Comparison of ENCODE assay signal across 8 mouse cellular contexts in genomic region chr8:83697374-83698220, GRCm38 (mm10). TPM values are rescaled to one million over a fixed set of nuclear protein-coding genes. Genes with fewer than 3 reads are reported as not detected.
A peak's percentile ranks its signal among the peaks of the same experiment; 100 is the strongest.
DNase-seq lines count a peak whose midpoint lies in the region; ATAC-seq and TF ChIP-seq lines count a peak whose summit lies in the region.

No protein-coding gene starts in this region.

- H3K9ac ChIP-seq in embryonic facial prominence, embryonic 12.5 days, result peak overlapping the region; percentile 92
- peak overlapping the region; percentile 98 for H3K9ac ChIP-seq in heart, embryonic 16.5 days (ENCODE audit: low read length)

- H3K4me3 ChIP-seq in left cerebral cortex, adult 2 months, result peak overlapping the region; percentile 97
- H3K4me3 ChIP-seq in embryonic facial prominence, embryonic 12.5 days, result peak overlapping the region; percentile 87
- peak overlapping the region; percentile 90 for H3K4me3 ChIP-seq in heart, embryonic 16.5 days (ENCODE audit: low read length)

- no peak for TF ChIP-seq CTCF in left cerebral cortex, adult 2 months (IDR thresholded peaks at IDR 0.05)

- intact Hi-C loops in left cerebral cortex, adult 2 months (cut with DNase I), result loop anchor here (2.0 kb wide), 2 partner anchors 23 to 35 kb away; no protein-coding TSS in a partner anchor

- ATAC-seq in embryonic facial prominence, embryonic 12.5 days (ENCODE audit: insufficient number of reproducible peaks, insufficient read depth, low FRiP score, low TSS enrichment), result peak; percentile 10; the same call in 1 of the 2 replicates
- no peak; the same call in 1 of the 2 replicates for ATAC-seq in heart, embryonic 16.5 days (replicated peaks; ENCODE audit: extremely low read depth, insufficient read depth, low FRiP score)
- ATAC-seq in megakaryocyte, adult 5-6 weeks (ENCODE audit: poor library complexity, severe bottlenecking), result peak; percentile 11; the same call in 1 of the 2 replicates

- peak overlapping the region; percentile 95 for H3K4me2 ChIP-seq in embryonic facial prominence, embryonic 12.5 days (replicated peaks)
- H3K4me2 ChIP-seq in heart, embryonic 16.5 days (ENCODE audit: low read depth, low read length), result peak overlapping the region; percentile 95

- DNase-seq in left cerebral cortex, adult 2 months (ENCODE audit: extremely low spot score in 1 of 2, low spot score in 2 of 2), result no peak
- DNase-seq in left cerebral cortex, adult 18-20 months (ENCODE audit: low spot score in 2 of 2), result no peak
- DNase-seq in kidney, postnatal 14 days, result peak; percentile 81
- peak; percentile 18 for DNase-seq in thymus, postnatal 25 days
- no peak for DNase-seq in layer of hippocampus, postnatal 25 days (ENCODE audit: extremely low spot score in 1 of 2, low spot score in 1 of 2)

- 39% methylated on average over 19 of the region's 19 CpGs for WGBS in embryonic facial prominence, embryonic 12.5 days
- WGBS in heart, embryonic 16.5 days, result 36% methylated on average over 19 of the region's 19 CpGs

- no peaks in the 10 kb centered on the region for H3K9me3 ChIP-seq in embryonic facial prominence, embryonic 12.5 days
- H3K9me3 ChIP-seq in heart, embryonic 16.5 days (replicated peaks; ENCODE audit: control insufficient read depth, low read length), result no peaks in the 10 kb centered on the region

- H3K4me1 ChIP-seq in embryonic facial prominence, embryonic 12.5 days, result peaks cover 30% of the 10 kb centered on the region
- H3K4me1 ChIP-seq in heart, embryonic 16.5 days (ENCODE audit: control insufficient read depth, insufficient read depth, low read length), result peaks cover 35% of the 10 kb centered on the region

- no peaks in the 10 kb centered on the region for H3K27me3 ChIP-seq in embryonic facial prominence, embryonic 12.5 days
- no peaks in the 10 kb centered on the region for H3K27me3 ChIP-seq in heart, embryonic 16.5 days (ENCODE audit: control insufficient read depth, insufficient read depth, low read length)

- H3K36me3 ChIP-seq in embryonic facial prominence, embryonic 12.5 days, result peaks cover under 1% of the 10 kb centered on the region; the same call in 1 of the 2 replicates
- peaks cover under 1% of the 10 kb centered on the region; the same call in 1 of the 2 replicates for H3K36me3 ChIP-seq in heart, embryonic 16.5 days (ENCODE audit: control insufficient read depth, insufficient read depth)

- peak overlapping the region; percentile 97 for H3K27ac ChIP-seq in left cerebral cortex, adult 2 months
- 0 out of 2 replicates have a peak overlapping the region, but pooled peaks have one; percentile 50 for H3K27ac ChIP-seq in embryonic facial prominence, embryonic 12.5 days
- H3K27ac ChIP-seq in heart, embryonic 16.5 days (ENCODE audit: low read length), result peak overlapping the region; percentile 87

RNA-seq across cellular contexts. Expression of gene Pkn1, which starts 1.4 kb away (rescaled TPM):
- 10 to 100 TPM; 60.9 to 65.6 TPM for total RNA-seq in left cerebral cortex, adult 2 months (2021)
- 10 to 100 TPM; 53.9 to 65.2 TPM for total RNA-seq in left cerebral cortex, adult 18-20 months (2021)
- polyA plus RNA-seq in embryonic facial prominence, embryonic 12.5 days (2016; fragmentation: Nextera tagmentation; extraction: Ambion mirVana), result 35.1 and 36.1 TPM in 2 replicates
- polyA plus RNA-seq in heart, embryonic 16.5 days (2015; fragmentation: Nextera tagmentation; extraction: Ambion mirVana), result 17.5 and 20.2 TPM in 2 replicates
- total RNA-seq in megakaryocyte, adult 5-6 weeks (2015), result 53.3 and 55.4 TPM in 2 replicates
- total RNA-seq in megakaryocyte, adult 5-6 weeks (2017), result 103 and 110 TPM in 2 replicates
- 10 to 100 TPM; 42.2 to 57.6 TPM for total RNA-seq in layer of hippocampus, postnatal 25 days (2021)

RNA-seq across cellular contexts. Expression of gene Ddx39, which starts 17.4 kb away (rescaled TPM):
- 10 to 100 TPM; 19.9 to 20.2 TPM for total RNA-seq in left cerebral cortex, adult 2 months (2021)
- 10 to 100 TPM; 14.6 to 19.2 TPM for total RNA-seq in left cerebral cortex, adult 18-20 months (2021)
- 147 and 152 TPM in 2 replicates for polyA plus RNA-seq in embryonic facial prominence, embryonic 12.5 days (2016; fragmentation: Nextera tagmentation; extraction: Ambion mirVana)
- 141 and 147 TPM in 2 replicates for polyA plus RNA-seq in heart, embryonic 16.5 days (2015; fragmentation: Nextera tagmentation; extraction: Ambion mirVana)
- total RNA-seq in megakaryocyte, adult 5-6 weeks (2015), result 66.7 and 67.7 TPM in 2 replicates
- 71.2 and 77.4 TPM in 2 replicates for total RNA-seq in megakaryocyte, adult 5-6 weeks (2017)
- 10 to 100 TPM; 14.4 to 17.2 TPM for total RNA-seq in layer of hippocampus, postnatal 25 days (2021)

RNA-seq across cellular contexts. Expression of gene Ptger1, which starts 31.1 kb away (rescaled TPM):
- 1 to 10 TPM in 1 of 2 experiments, under 1 TPM in 1; 0.95 to 2.2 TPM for total RNA-seq in left cerebral cortex, adult 2 months (2021)
- total RNA-seq in left cerebral cortex, adult 18-20 months (2021), result 1 to 10 TPM; 1.2 to 1.6 TPM
- 0.87 and 1.1 TPM in 2 replicates for polyA plus RNA-seq in embryonic facial prominence, embryonic 12.5 days (2016; fragmentation: Nextera tagmentation; extraction: Ambion mirVana)
- 0.43 and 0.69 TPM in 2 replicates for polyA plus RNA-seq in heart, embryonic 16.5 days (2015; fragmentation: Nextera tagmentation; extraction: Ambion mirVana)
- 0.07 TPM in 1 of 2 replicates, not detected in the other for total RNA-seq in megakaryocyte, adult 5-6 weeks (2015)
- 1.7 and 2.2 TPM in 2 replicates for total RNA-seq in megakaryocyte, adult 5-6 weeks (2017)
- 1 to 10 TPM; 1.3 to 1.6 TPM for total RNA-seq in layer of hippocampus, postnatal 25 days (2021)

RNA-seq across cellular contexts. Expression of gene Adgre5, which starts 43.5 kb away (rescaled TPM):
- 10 to 100 TPM in 1 of 2 experiments, 1 to 10 TPM in 1; 8.9 to 11.5 TPM for total RNA-seq in left cerebral cortex, adult 2 months (2021)
- total RNA-seq in left cerebral cortex, adult 18-20 months (2021), result 10 to 100 TPM; 11.8 TPM
- 24.7 and 26.0 TPM in 2 replicates for polyA plus RNA-seq in embryonic facial prominence, embryonic 12.5 days (2016; fragmentation: Nextera tagmentation; extraction: Ambion mirVana)
- polyA plus RNA-seq in heart, embryonic 16.5 days (2015; fragmentation: Nextera tagmentation; extraction: Ambion mirVana), result 39.5 and 41.9 TPM in 2 replicates
- total RNA-seq in megakaryocyte, adult 5-6 weeks (2015), result 239 and 242 TPM in 2 replicates
- total RNA-seq in megakaryocyte, adult 5-6 weeks (2017), result 299 and 326 TPM in 2 replicates
- 10 to 100 TPM in 1 of 2 experiments, 1 to 10 TPM in 1; 7.4 to 11.0 TPM for total RNA-seq in layer of hippocampus, postnatal 25 days (2021)

RNA-seq across cellular contexts. Expression of gene Gipc1, which starts 45.1 kb away (rescaled TPM):
- total RNA-seq in left cerebral cortex, adult 2 months (2021), result 10 to 100 TPM; 84.6 to 88.2 TPM
- 10 to 100 TPM; 86.0 to 86.7 TPM for total RNA-seq in left cerebral cortex, adult 18-20 months (2021)
- 207 and 212 TPM in 2 replicates for polyA plus RNA-seq in embryonic facial prominence, embryonic 12.5 days (2016; fragmentation: Nextera tagmentation; extraction: Ambion mirVana)
- polyA plus RNA-seq in heart, embryonic 16.5 days (2015; fragmentation: Nextera tagmentation; extraction: Ambion mirVana), result 135 and 146 TPM in 2 replicates
- total RNA-seq in megakaryocyte, adult 5-6 weeks (2015), result 15.4 and 16.4 TPM in 2 replicates
- total RNA-seq in megakaryocyte, adult 5-6 weeks (2017), result 18.9 and 25.4 TPM in 2 replicates
- 10 to 100 TPM; 67.7 to 69.2 TPM for total RNA-seq in layer of hippocampus, postnatal 25 days (2021)

Comparison
In these comparisons a context has a peak if more than half of its experiments do, and no peak if none do; other contexts are left out.
1. DNase-seq: peak in kidney, postnatal 14 days (single experiment) and thymus, postnatal 25 days (single experiment); none in left cerebral cortex, adult 2 months (0 of 2), left cerebral cortex, adult 18-20 months (0 of 2) and layer of hippocampus, postnatal 25 days (0 of 2).
2. Peak in every context shown above with its lines, with median percentiles within 50 percentile points of each other: H3K27ac ChIP-seq and H3K4me3 ChIP-seq.